In genomic region chr8:88447406-88447805, GRCm38 (mm10) we compare ENCODE assay signal across 10 mouse cellular contexts.
A peak's percentile ranks its signal among the peaks of the same experiment; 100 is the strongest.
DNase-seq lines count a peak whose midpoint lies in the region; ATAC-seq and TF ChIP-seq lines count a peak whose summit lies in the region.
"Had no signal": no experiment of that assay in that cellular context is flagged by ENCODE, and none has a peak within 500 bp of the region (broad histone marks: within the 10 kb centered on the region; RNA-seq: fewer than 3 reads in every experiment).

No protein-coding gene starts in this region.

- H3K27ac ChIP-seq in left cerebral cortex, adult 2 months: no peak overlapping the region
- H3K27ac ChIP-seq in hindbrain, embryonic 12.5 days: 0 out of 2 replicates have a peak overlapping the region, but pooled peaks have one; percentile 26
- peak overlapping the region; percentile 58 for H3K27ac ChIP-seq in midbrain, embryonic 15.5 days
- H3K27ac ChIP-seq: limb, embryonic 13.5 days had no signal

- H3K9ac ChIP-seq in hindbrain, embryonic 12.5 days: no peak overlapping the region
- no peak overlapping the region for H3K9ac ChIP-seq in midbrain, embryonic 15.5 days
- H3K9ac ChIP-seq: limb, embryonic 13.5 days had no signal

- H3K4me2 ChIP-seq in hindbrain, embryonic 12.5 days (replicated peaks): no peak overlapping the region
- H3K4me2 ChIP-seq in midbrain, embryonic 15.5 days: no peak overlapping the region
- H3K4me2 ChIP-seq: limb, embryonic 13.5 days had no signal

- no peak for TF ChIP-seq CTCF in left cerebral cortex, adult 2 months (IDR thresholded peaks at IDR 0.05)

- peak; percentile 29 to 39 for DNase-seq in left cerebral cortex, postnatal 14 days (ENCODE audit: low spot score in 2 of 2)
- no peak for DNase-seq in left cerebral cortex, adult 2 months (ENCODE audit: extremely low spot score in 1 of 2, low spot score in 2 of 2)
- DNase-seq in brain, embryonic 18.5 days (ENCODE audit: low read depth, low spot score): peak; percentile 37
- no peak for DNase-seq in gastrocnemius, adult 8-10 months (ENCODE audit: low spot score in 2 of 2)
- no peak for DNase-seq in gastrocnemius, postnatal 25 days
- DNase-seq: gastrocnemius, postnatal 14 days had no signal

- WGBS in hindbrain, embryonic 12.5 days: 36% methylated on average over 6 of the region's 6 CpGs
- WGBS in midbrain, embryonic 15.5 days: 33% methylated on average over 6 of the region's 6 CpGs

- ATAC-seq in hindbrain, embryonic 12.5 days (ENCODE audit: low FRiP score): peak; percentile 52; the same call in 1 of the 2 replicates
- peak; percentile 64; the same call in 1 of the 2 replicates for ATAC-seq in midbrain, embryonic 15.5 days (replicated peaks)
- ATAC-seq: intestine, postnatal 0 days had no signal

- intact Hi-C loops in left cerebral cortex, postnatal 14 days (cut with DNase I): no loop called here
- intact Hi-C loops in left cerebral cortex, adult 2 months (cut with DNase I): loop anchor here (5.0 kb wide), 1 partner anchor 70 kb away; no protein-coding TSS in a partner anchor

- peaks cover 27% of the 10 kb centered on the region for H3K4me1 ChIP-seq in hindbrain, embryonic 12.5 days
- H3K4me1 ChIP-seq in midbrain, embryonic 15.5 days: peaks cover 45% of the 10 kb centered on the region

- peaks cover 24% of the 10 kb centered on the region for H3K27me3 ChIP-seq in hindbrain, embryonic 12.5 days
- H3K27me3 ChIP-seq in midbrain, embryonic 15.5 days (replicated peaks): no peaks in the 10 kb centered on the region

- no peaks in the 10 kb centered on the region for H3K36me3 ChIP-seq in hindbrain, embryonic 12.5 days
- no peaks in the 10 kb centered on the region for H3K36me3 ChIP-seq in midbrain, embryonic 15.5 days (replicated peaks)
- H3K36me3 ChIP-seq: limb, embryonic 13.5 days had no signal

- no peaks in the 10 kb centered on the region for H3K9me3 ChIP-seq in hindbrain, embryonic 12.5 days (replicated peaks)
- H3K9me3 ChIP-seq in midbrain, embryonic 15.5 days: no peaks in the 10 kb centered on the region
- H3K9me3 ChIP-seq: limb, embryonic 13.5 days had no signal

- H3K4me3 ChIP-seq in left cerebral cortex, adult 2 months: no peak overlapping the region
- H3K4me3 ChIP-seq in hindbrain, embryonic 12.5 days: no peak overlapping the region
- H3K4me3 ChIP-seq in midbrain, embryonic 15.5 days: no peak overlapping the region
- H3K4me3 ChIP-seq: limb, embryonic 13.5 days had no signal

Comparison
In these comparisons a context has a peak if more than half of its experiments do, and no peak if none do; other contexts are left out.
1. DNase-seq: peak in left cerebral cortex, postnatal 14 days (2 of 2) and brain, embryonic 18.5 days (single experiment); none in left cerebral cortex, adult 2 months (0 of 2), gastrocnemius, adult 8-10 months (0 of 2) and gastrocnemius, postnatal 25 days (single experiment).